ENCODE assay signal across 29 mouse cellular contexts in the genomic region with DNA sequence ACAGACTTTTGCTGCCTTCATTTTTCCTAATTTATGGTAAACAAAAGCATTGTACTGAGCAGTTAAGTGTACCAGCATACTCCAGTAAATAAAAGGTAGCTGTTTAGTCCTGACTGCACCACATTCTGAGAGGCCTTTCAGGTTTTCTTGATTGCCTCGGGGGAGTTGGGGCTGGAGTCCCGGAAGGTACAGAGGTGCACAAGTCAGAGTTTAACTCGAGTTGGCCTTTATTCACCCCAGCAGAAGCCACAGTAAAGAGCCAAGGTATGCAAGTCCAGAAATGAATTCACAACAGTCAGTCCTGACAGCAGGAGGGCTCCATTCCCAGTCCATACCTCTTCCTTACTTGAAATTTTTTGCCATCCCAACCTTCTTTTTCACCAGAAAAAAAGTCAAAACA.
A peak's percentile ranks its signal among the peaks of the same experiment; 100 is the strongest.
DNase-seq lines count a peak whose midpoint lies in the region; ATAC-seq and TF ChIP-seq lines count a peak whose summit lies in the region.
"Had no signal": no experiment of that assay in that cellular context is flagged by ENCODE, and none has a peak within 500 bp of the region (broad histone marks: within the 10 kb centered on the region; RNA-seq: fewer than 3 reads in every experiment).

No protein-coding gene starts in this region.

- H3K27me3 ChIP-seq in kidney, embryonic 14.5 days (ENCODE audit: control insufficient read depth, insufficient read depth, low read length) = no peaks in the 10 kb centered on the region
- no peaks in the 10 kb centered on the region for H3K27me3 ChIP-seq in midbrain, embryonic 14.5 days (ENCODE audit: control insufficient read depth, insufficient read depth, low read length)
- H3K27me3 ChIP-seq in forebrain, postnatal 0 days (ENCODE audit: insufficient read depth, low read length) = no peaks in the 10 kb centered on the region
- H3K27me3 ChIP-seq: embryonic facial prominence, embryonic 13.5 days; forebrain, embryonic 12.5 days; forebrain, embryonic 15.5 days; heart, embryonic 13.5 days; hindbrain, embryonic 12.5 days had no signal

- H3K4me2 ChIP-seq in kidney, embryonic 14.5 days (replicated peaks; ENCODE audit: low read depth, low read length) = no peak overlapping the region
- H3K4me2 ChIP-seq in midbrain, embryonic 14.5 days (ENCODE audit: low read length) = no peak overlapping the region
- no peak overlapping the region for H3K4me2 ChIP-seq in forebrain, postnatal 0 days (ENCODE audit: low read depth)
- H3K4me2 ChIP-seq: embryonic facial prominence, embryonic 13.5 days; forebrain, embryonic 12.5 days; forebrain, embryonic 15.5 days; heart, embryonic 13.5 days; hindbrain, embryonic 12.5 days had no signal

- peak; percentile 23 for DNase-seq in kidney, adult 18-20 months
- peak; percentile 48 for DNase-seq in kidney, adult 9 months
- peak; percentile 31 for DNase-seq in kidney, postnatal 10 days
- peak; percentile 44 to 49 for DNase-seq in kidney, postnatal 36 days
- no peak for DNase-seq in gastrocnemius, postnatal 4 days (ENCODE audit: low spot score in 2 of 2)
- no peak for DNase-seq in midbrain, embryonic 14.5 days
- DNase-seq in forebrain, postnatal 0 days = no peak
- DNase-seq: adrenal gland, adult 2 months; adrenal gland, postnatal 14 days; cerebellum, adult 11 months; cerebellum, adult 2 months; cerebellum, adult 9-11 months; cerebellum, postnatal 25 days; embryo, embryonic 11 days; gastrocnemius, postnatal 10 days; gastrocnemius, postnatal 36 days; heart, adult 2 months; heart, postnatal 14 days had no signal

- H3K36me3 ChIP-seq in kidney, embryonic 14.5 days (ENCODE audit: control insufficient read depth, insufficient read depth, low read length) = no peaks in the 10 kb centered on the region
- H3K36me3 ChIP-seq in midbrain, embryonic 14.5 days (ENCODE audit: control insufficient read depth, insufficient read depth, low read length) = no peaks in the 10 kb centered on the region
- no peaks in the 10 kb centered on the region for H3K36me3 ChIP-seq in forebrain, postnatal 0 days (ENCODE audit: insufficient read depth)
- H3K36me3 ChIP-seq: embryonic facial prominence, embryonic 10.5 days; embryonic facial prominence, embryonic 13.5 days; forebrain, embryonic 12.5 days; forebrain, embryonic 15.5 days; heart, embryonic 10.5 days; heart, embryonic 13.5 days; hindbrain, embryonic 12.5 days had no signal

- H3K27ac ChIP-seq in kidney, embryonic 14.5 days (ENCODE audit: low read depth, low read length) = no peak overlapping the region
- no peak overlapping the region for H3K27ac ChIP-seq in midbrain, embryonic 14.5 days (replicated peaks; ENCODE audit: low read depth, low read length)
- H3K27ac ChIP-seq in forebrain, postnatal 0 days (ENCODE audit: low read depth, low read length) = no peak overlapping the region
- H3K27ac ChIP-seq: embryonic facial prominence, embryonic 10.5 days; embryonic facial prominence, embryonic 13.5 days; forebrain, embryonic 12.5 days; forebrain, embryonic 15.5 days; heart, adult 2 months; heart, embryonic 10.5 days; heart, embryonic 13.5 days; hindbrain, embryonic 12.5 days had no signal

- no peaks in the 10 kb centered on the region for H3K9me3 ChIP-seq in kidney, embryonic 14.5 days (ENCODE audit: control insufficient read depth, low read length)
- no peaks in the 10 kb centered on the region for H3K9me3 ChIP-seq in midbrain, embryonic 14.5 days (ENCODE audit: control insufficient read depth, low read length)
- no peaks in the 10 kb centered on the region for H3K9me3 ChIP-seq in forebrain, postnatal 0 days (ENCODE audit: low read length)
- H3K9me3 ChIP-seq: embryonic facial prominence, embryonic 10.5 days; embryonic facial prominence, embryonic 13.5 days; forebrain, embryonic 12.5 days; forebrain, embryonic 15.5 days; heart, embryonic 10.5 days; heart, embryonic 13.5 days; hindbrain, embryonic 12.5 days had no signal

- no peaks in the 10 kb centered on the region for H3K4me1 ChIP-seq in kidney, embryonic 14.5 days (ENCODE audit: control insufficient read depth, insufficient read depth, low read length)
- no peaks in the 10 kb centered on the region for H3K4me1 ChIP-seq in midbrain, embryonic 14.5 days (ENCODE audit: control insufficient read depth, insufficient read depth, low read length)
- no peaks in the 10 kb centered on the region for H3K4me1 ChIP-seq in forebrain, postnatal 0 days (ENCODE audit: insufficient read depth)
- H3K4me1 ChIP-seq: embryonic facial prominence, embryonic 10.5 days; embryonic facial prominence, embryonic 13.5 days; forebrain, embryonic 12.5 days; forebrain, embryonic 15.5 days; hindbrain, embryonic 12.5 days had no signal

- no peak overlapping the region for H3K4me3 ChIP-seq in kidney, embryonic 14.5 days (ENCODE audit: low read length)
- no peak overlapping the region for H3K4me3 ChIP-seq in midbrain, embryonic 14.5 days (replicated peaks; ENCODE audit: low read depth, low read length)
- H3K4me3 ChIP-seq in forebrain, postnatal 0 days (ENCODE audit: low read depth, low read length) = no peak overlapping the region
- H3K4me3 ChIP-seq: embryonic facial prominence, embryonic 10.5 days; embryonic facial prominence, embryonic 13.5 days; erythroblast, embryonic 14.5 days; forebrain, embryonic 12.5 days; forebrain, embryonic 15.5 days; heart, adult 2 months; heart, embryonic 10.5 days; heart, embryonic 13.5 days; hindbrain, embryonic 12.5 days had no signal

- no peak for ATAC-seq in kidney, embryonic 14.5 days (ENCODE audit: low FRiP score, low TSS enrichment)
- no peak for ATAC-seq in midbrain, embryonic 14.5 days (ENCODE audit: low FRiP score, low TSS enrichment)
- ATAC-seq in forebrain, postnatal 0 days = no peak
- ATAC-seq: CD4-positive, CD25-positive, alpha-beta regulatory T cell, adult 4 months; forebrain, embryonic 15.5 days; hindbrain, embryonic 16.5 days had no signal

- WGBS in kidney, embryonic 14.5 days = 33% methylated on average over 3 of the region's 3 CpGs
- 81% methylated on average over 3 of the region's 3 CpGs for WGBS in midbrain, embryonic 14.5 days
- 68% methylated on average over 3 of the region's 3 CpGs for WGBS in forebrain, postnatal 0 days

- no peak for TF ChIP-seq CTCF in forebrain, postnatal 0 days (IDR thresholded peaks at IDR 0.05; ENCODE audit: low read depth)

- H3K9ac ChIP-seq in kidney, embryonic 14.5 days (ENCODE audit: low read depth, low read length) = no peak overlapping the region
- no peak overlapping the region for H3K9ac ChIP-seq in midbrain, embryonic 14.5 days (replicated peaks; ENCODE audit: low read length)
- H3K9ac ChIP-seq in forebrain, postnatal 0 days = no peak overlapping the region
- H3K9ac ChIP-seq: embryonic facial prominence, embryonic 13.5 days; forebrain, embryonic 12.5 days; forebrain, embryonic 15.5 days; heart, embryonic 13.5 days; hindbrain, embryonic 12.5 days had no signal

Comparison
In these comparisons a context has a peak if more than half of its experiments do, and no peak if none do; other contexts are left out.
1. DNase-seq: peak in kidney, adult 18-20 months (single experiment), kidney, adult 9 months (single experiment), kidney, postnatal 10 days (single experiment) and kidney, postnatal 36 days (2 of 2); none in gastrocnemius, postnatal 4 days (0 of 2), midbrain, embryonic 14.5 days (single experiment) and forebrain, postnatal 0 days (single experiment).